17 mouse cellular contexts compared by ENCODE assay signal in the genomic region with DNA sequence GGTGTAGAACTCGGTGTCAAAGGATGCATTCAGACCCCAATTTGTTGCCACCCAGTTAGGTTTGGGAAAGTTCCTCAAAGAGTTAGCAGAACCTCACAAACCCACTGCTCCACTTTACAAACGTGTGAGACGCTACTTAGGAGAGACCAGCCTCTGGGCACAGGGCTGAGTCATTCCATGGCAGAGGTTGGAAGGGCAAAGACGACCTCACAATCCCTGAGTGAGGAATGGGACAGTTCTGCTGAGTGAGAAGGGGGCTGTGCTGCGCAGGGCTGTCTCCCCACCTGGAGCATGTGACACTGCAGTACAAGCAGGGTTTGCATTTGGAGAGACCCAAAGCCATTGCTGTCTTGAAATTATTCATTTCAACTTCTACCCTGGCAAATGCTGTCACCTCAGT. TPM values are rescaled to one million over a fixed set of nuclear protein-coding genes. Genes with fewer than 3 reads are reported as not detected.
DNase-seq lines count a peak whose midpoint lies in the region; ATAC-seq and TF ChIP-seq lines count a peak whose summit lies in the region.
"Had no signal": no experiment of that assay in that cellular context is flagged by ENCODE, and none has a peak within 500 bp of the region (broad histone marks: within the 10 kb centered on the region; RNA-seq: fewer than 3 reads in every experiment).

No protein-coding gene starts in this region.

- H3K4me1 ChIP-seq in heart, embryonic 16.5 days (ENCODE audit: control insufficient read depth, insufficient read depth, low read length): peaks cover 4% of the 10 kb centered on the region; the same call in 1 of the 2 replicates
- H3K4me1 ChIP-seq in intestine, postnatal 0 days (replicated peaks; ENCODE audit: control insufficient read depth, insufficient read depth, low read length): no peaks in the 10 kb centered on the region
- peaks cover 12% of the 10 kb centered on the region for H3K4me1 ChIP-seq in cerebellum, adult 2 months (ENCODE audit: control insufficient read depth, insufficient read depth, low read length)

- no peaks in the 10 kb centered on the region for H3K9me3 ChIP-seq in heart, embryonic 16.5 days (replicated peaks; ENCODE audit: control insufficient read depth, low read length)
- no peaks in the 10 kb centered on the region for H3K9me3 ChIP-seq in intestine, postnatal 0 days (ENCODE audit: control insufficient read depth)

- peak overlapping the region; percentile 9; the same call in 1 of the 2 replicates for H3K27ac ChIP-seq in heart, embryonic 16.5 days (ENCODE audit: low read length)
- H3K27ac ChIP-seq in intestine, postnatal 0 days (ENCODE audit: low read depth, low read length): peak overlapping the region; percentile 93
- H3K27ac ChIP-seq in cerebellum, adult 2 months (ENCODE audit: insufficient read depth, low read length): no peak overlapping the region
- H3K27ac ChIP-seq: liver, embryonic 14.5 days had no signal

- H3K27me3 ChIP-seq in heart, embryonic 16.5 days (ENCODE audit: control insufficient read depth, insufficient read depth, low read length): no peaks in the 10 kb centered on the region
- H3K27me3 ChIP-seq in intestine, postnatal 0 days (replicated peaks; ENCODE audit: control insufficient read depth, insufficient read depth, low read length): no peaks in the 10 kb centered on the region
- no peaks in the 10 kb centered on the region for H3K27me3 ChIP-seq in cerebellum, adult 2 months (ENCODE audit: control insufficient read depth, insufficient read depth, low read length)

- intact Hi-C loops in heart, postnatal 36 days (cut with DNase I): no loop called here

- no peak overlapping the region for H3K4me3 ChIP-seq in heart, embryonic 16.5 days (ENCODE audit: low read length)
- H3K4me3 ChIP-seq in intestine, postnatal 0 days (ENCODE audit: low read depth, low read length): peak overlapping the region; percentile 31
- no peak overlapping the region for H3K4me3 ChIP-seq in cerebellum, adult 2 months (replicated peaks; ENCODE audit: insufficient read depth, low read depth, low read length)

- no peak for TF ChIP-seq POLR2A in cerebellum, adult 2 months (IDR thresholded peaks at IDR 0.05; ENCODE audit: borderline replicate concordance, insufficient read depth, low read length)

- peak; percentile 33 for DNase-seq in adrenal gland, adult 2 months
- no peak for DNase-seq in adrenal gland, adult 18-20 months (ENCODE audit: low spot score in 2 of 2)
- no peak for DNase-seq in heart, postnatal 36 days
- peak; percentile 31 for DNase-seq in 3T3-L1 (ENCODE audit: low read depth, low spot score)
- no peak for DNase-seq in right cerebral cortex, postnatal 10 days (ENCODE audit: low spot score in 2 of 2)
- DNase-seq in cerebellum, adult 2 months: no peak
- DNase-seq: gastrocnemius, postnatal 14 days; lung, postnatal 10 days; right cerebral cortex, adult 18-20 months; spleen, adult 18-20 months had no signal

- no peak overlapping the region for H3K9ac ChIP-seq in heart, embryonic 16.5 days (ENCODE audit: low read length)
- peak overlapping the region; percentile 23 for H3K9ac ChIP-seq in intestine, postnatal 0 days (ENCODE audit: low read depth, low read length)
- H3K9ac ChIP-seq: liver, embryonic 14.5 days had no signal

- peaks cover 18% of the 10 kb centered on the region for H3K36me3 ChIP-seq in heart, embryonic 16.5 days (ENCODE audit: control insufficient read depth, insufficient read depth)
- peaks cover 24% of the 10 kb centered on the region; the same call in 1 of the 2 replicates for H3K36me3 ChIP-seq in intestine, postnatal 0 days (ENCODE audit: control insufficient read depth, insufficient read depth)

- TF ChIP-seq CTCF in intestine, postnatal 0 days (IDR thresholded peaks at IDR 0.05; ENCODE audit: low read depth): no peak
- TF ChIP-seq CTCF in cerebellum, adult 2 months (IDR thresholded peaks at IDR 0.05; ENCODE audit: borderline replicate concordance, insufficient read depth, low read depth, low read length): no peak

- 58% methylated on average over 5 of the region's 5 CpGs for WGBS in heart, embryonic 16.5 days
- 43% methylated on average over 5 of the region's 5 CpGs for WGBS in intestine, postnatal 0 days
- 36% methylated on average over 5 of the region's 5 CpGs for WGBS in cerebellum, adult 2 months

- no peak for ATAC-seq in heart, embryonic 16.5 days (replicated peaks; ENCODE audit: extremely low read depth, insufficient read depth, low FRiP score)
- ATAC-seq in intestine, postnatal 0 days: no peak

- H3K4me2 ChIP-seq in heart, embryonic 16.5 days (ENCODE audit: low read depth, low read length): no peak overlapping the region
- H3K4me2 ChIP-seq in intestine, postnatal 0 days (replicated peaks; ENCODE audit: low read depth): peak overlapping the region; percentile 61

RNA-seq across cellular contexts. Expression of a gene that starts 0.6 kb away (rescaled TPM):
- not detected for total RNA-seq in adrenal gland, adult 2 months (2021)
- not detected in 2 replicates for polyA plus RNA-seq in adrenal gland, adult 2 months (2012; rRNA removed)
- total RNA-seq in adrenal gland, adult 18-20 months (2021): not detected
- not detected in 2 replicates for polyA plus RNA-seq in heart, embryonic 16.5 days (2015; fragmentation: Nextera tagmentation; extraction: Ambion mirVana)
- total RNA-seq in heart, postnatal 36 days (2021): under 1 TPM in 1 of 2 experiments, not detected in 1; 0.42 TPM
- 92.5 and 139 TPM in 2 replicates for polyA plus RNA-seq in intestine, postnatal 0 days (2015; fragmentation: Nextera tagmentation; extraction: Ambion mirVana)
- not detected in 2 replicates for polyA plus RNA-seq in cerebellum, adult 2 months (2012; rRNA removed)
- total RNA-seq: adrenal gland, postnatal 36 days; gastrocnemius, postnatal 14 days; left cerebral cortex, postnatal 36 days; megakaryocyte, adult 5-6 weeks had no signal
- polyA plus RNA-seq: frontal cortex, adult 2 months; liver, embryonic 14.5 days had no signal

RNA-seq across cellular contexts. Expression of a gene that starts 36.5 kb away (rescaled TPM):
- 1 to 10 TPM in 1 of 2 experiments, under 1 TPM in 1; 0.55 to 1.3 TPM for total RNA-seq in adrenal gland, adult 2 months (2021)
- 0.32 and 0.52 TPM in 2 replicates for polyA plus RNA-seq in adrenal gland, adult 2 months (2012; rRNA removed)
- 1 to 10 TPM in 1 of 2 experiments, under 1 TPM in 1; 0.53 to 2.2 TPM for total RNA-seq in adrenal gland, adult 18-20 months (2021)
- polyA plus RNA-seq in heart, embryonic 16.5 days (2015; fragmentation: Nextera tagmentation; extraction: Ambion mirVana): 3.1 and 3.7 TPM in 2 replicates
- total RNA-seq in heart, postnatal 36 days (2021): 1 to 10 TPM; 4.0 to 4.2 TPM
- polyA plus RNA-seq in intestine, postnatal 0 days (2015; fragmentation: Nextera tagmentation; extraction: Ambion mirVana): 0.50 and 0.66 TPM in 2 replicates
- polyA plus RNA-seq in cerebellum, adult 2 months (2012; rRNA removed): 0.75 and 1.8 TPM in 2 replicates
- total RNA-seq: megakaryocyte, adult 5-6 weeks had no signal

RNA-seq across cellular contexts. Expression of a gene that starts 39.5 kb away (rescaled TPM):
- 10 to 100 TPM; 59.5 to 63.7 TPM for total RNA-seq in adrenal gland, adult 2 months (2021)
- polyA plus RNA-seq in adrenal gland, adult 2 months (2012; rRNA removed): 2.3 and 2.6 TPM in 2 replicates
- total RNA-seq in adrenal gland, adult 18-20 months (2021): 10 to 100 TPM; 58.1 to 71.9 TPM
- 62.4 and 73.2 TPM in 2 replicates for polyA plus RNA-seq in heart, embryonic 16.5 days (2015; fragmentation: Nextera tagmentation; extraction: Ambion mirVana)
- total RNA-seq in heart, postnatal 36 days (2021): 10 to 100 TPM; 31.9 to 34.3 TPM
- 52.4 and 60.1 TPM in 2 replicates for polyA plus RNA-seq in intestine, postnatal 0 days (2015; fragmentation: Nextera tagmentation; extraction: Ambion mirVana)
- 154 and 156 TPM in 2 replicates for polyA plus RNA-seq in cerebellum, adult 2 months (2012; rRNA removed)

RNA-seq across cellular contexts. Expression of a gene that starts 45.5 kb away (rescaled TPM):
- 100 to 1,000 TPM; 163 to 189 TPM for total RNA-seq in adrenal gland, adult 2 months (2021)
- 175 and 195 TPM in 2 replicates for polyA plus RNA-seq in adrenal gland, adult 2 months (2012; rRNA removed)
- 100 to 1,000 TPM; 149 to 159 TPM for total RNA-seq in adrenal gland, adult 18-20 months (2021)
- polyA plus RNA-seq in heart, embryonic 16.5 days (2015; fragmentation: Nextera tagmentation; extraction: Ambion mirVana): 17.5 and 22.6 TPM in 2 replicates
- total RNA-seq in heart, postnatal 36 days (2021): 100 to 1,000 TPM; 263 to 301 TPM
- 18.0 and 19.6 TPM in 2 replicates for polyA plus RNA-seq in intestine, postnatal 0 days (2015; fragmentation: Nextera tagmentation; extraction: Ambion mirVana)
- 226 and 243 TPM in 2 replicates for polyA plus RNA-seq in cerebellum, adult 2 months (2012; rRNA removed)

Comparison
In these comparisons a context has a peak if more than half of its experiments do, and no peak if none do; other contexts are left out.
1. DNase-seq: peak in adrenal gland, adult 2 months (single experiment) and 3T3-L1 (single experiment); none in adrenal gland, adult 18-20 months (0 of 2), heart, postnatal 36 days (0 of 2), right cerebral cortex, postnatal 10 days (0 of 2) and cerebellum, adult 2 months (0 of 2).
2. RNA of a gene that starts 0.6 kb away (polyA plus RNA-seq): 92.5 to 139 TPM in intestine, postnatal 0 days; not detected in heart, embryonic 16.5 days, not detected in adrenal gland, adult 2 months and not detected in cerebellum, adult 2 months; every median in the first group is over 10 times any median in the second.
3. RNA of a gene that starts 39.5 kb away (polyA plus RNA-seq): 154 to 156 TPM in cerebellum, adult 2 months, 62.4 to 73.2 TPM in heart, embryonic 16.5 days and 52.4 to 60.1 TPM in intestine, postnatal 0 days; 2.3 to 2.6 TPM in adrenal gland, adult 2 months; every median in the first group is over 10 times any median in the second.